Mouse (Mus musculus) liver, embryonic 11.5 days (tissue): ENCODE data around the gene Fuca1. TPM values are rescaled to one million over a fixed set of nuclear protein-coding genes. Genes with fewer than 3 reads are reported as not detected.

Source experiments
- ATAC-seq: fragments of 200-750 bp; cut with Nextera tagmentation; replicated peaks from 2 replicates; pipeline ENCODE4 v1.8.0; 2017; ENCODE audit warnings: moderate number of reproducible peaks, mild to moderate bottlenecking, moderate TSS enrichment, moderate library complexity; ENCODE audit not compliant: low FRiP score
- DNase-seq: peaks from one replicate; pipeline ENCODE4 v3.0.0-alpha.2; 2017; ENCODE audit warnings: low spot score
- H3K27ac ChIP-seq: fragments of 300-500 bp; sonication (generic); 2 replicates; pipeline ENCODE4 v1.5.1; 2014; ENCODE audit warnings: mild to moderate bottlenecking, low read depth, low read length, control low read depth
- H3K27me3 ChIP-seq: fragments of 300-500 bp; sonication (generic); replicated peaks from 2 replicates; pipeline ENCODE4 v1.6.1; 2014; ENCODE audit warnings: low read length, mixed read lengths; ENCODE audit not compliant: control insufficient read depth, insufficient read depth
- H3K36me3 ChIP-seq: fragments of 300-500 bp; sonication (generic); 2 replicates; pipeline ENCODE4 v1.6.1; 2014; ENCODE audit warnings: mild to moderate bottlenecking, low read length, moderate library complexity, mixed read lengths; ENCODE audit not compliant: control insufficient read depth, insufficient read depth
- H3K4me1 ChIP-seq: fragments of 300-500 bp; sonication (generic); replicated peaks from 2 replicates; pipeline ENCODE4 v1.6.1; 2014; ENCODE audit warnings: low read length, mixed read lengths; ENCODE audit not compliant: control insufficient read depth, insufficient read depth
- H3K4me2 ChIP-seq: fragments of 300-500 bp; sonication (generic); 2 replicates; pipeline ENCODE4 v1.6.1; 2014; ENCODE audit warnings: mild to moderate bottlenecking, control low read depth, moderate library complexity
- H3K4me3 ChIP-seq: fragments of 300-500 bp; sonication (generic); 2 replicates; pipeline ENCODE4 v1.5.1; 2014; ENCODE audit warnings: low read depth, low read length, control low read depth
- H3K9ac ChIP-seq: fragments of 300-500 bp; sonication (generic); 2 replicates; pipeline ENCODE4 v1.6.1; 2014; ENCODE audit warnings: low read depth, low read length, control low read depth
- H3K9me3 ChIP-seq: fragments of 300-500 bp; sonication (generic); 2 replicates; pipeline ENCODE4 v1.6.1; 2016; ENCODE audit warnings: low read length, inconsistent platforms, mixed read lengths; ENCODE audit not compliant: control insufficient read depth
- WGBS: fragments of 180-500 bp; shearing (Covaris S2); extraction: QIAGEN DNeasy Blood & Tissue Kit; methylation state at CpG from one replicate; pipeline ENCODE4 v1.1.7; 2014; 5-methylcytosine and 5-hydroxymethylcytosine counted together
- polyA plus RNA-seq: library from polyadenylated mRNA; unstranded; fragments of >200 nt; fragmentation: Nextera tagmentation; extraction: Ambion mirVana; gene quantifications from 2 replicates; pipeline ENCODE4 v1.2.1, GENCODE M21; 2014

Fuca1 gene
- polyA plus RNA-seq, 1 experiment from 2014 or later: 39.6 TPM

DNA sequence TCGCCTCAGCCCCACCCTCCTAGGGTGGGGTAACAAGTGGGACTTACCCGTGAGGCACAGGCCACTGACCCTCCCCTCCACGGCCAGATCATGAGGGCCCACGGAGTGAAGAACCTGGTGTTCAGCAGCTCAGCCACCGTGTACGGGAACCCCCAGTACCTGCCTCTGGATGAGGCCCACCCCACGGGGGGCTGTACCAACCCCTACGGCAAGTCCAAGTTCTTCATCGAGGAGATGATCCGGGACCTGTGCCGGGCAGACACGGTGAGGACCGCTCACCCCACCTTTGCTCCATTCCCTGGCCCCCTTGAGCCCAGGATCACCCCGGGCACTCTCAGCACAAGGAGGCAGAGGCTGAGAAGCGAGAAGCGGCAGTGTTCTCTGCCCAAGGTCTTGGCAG is 45.7 kb downstream of the Fuca1 start:
- Histone ChIP-seq H3K27me3 (no peaks in the 10 kb centered on the region), H3K9me3 (no peaks in the 10 kb centered on the region), H3K36me3 (peaks cover 20% of the 10 kb centered on the region; the same call in 1 of the 2 replicates), H3K4me3 (no peak overlapping the region), H3K4me1 (peaks cover 23% of the 10 kb centered on the region), H3K27ac (no peak overlapping the region), H3K4me2 (no peak overlapping the region), H3K9ac (0 out of 2 replicates have a peak overlapping the region, but pooled peaks have one; percentile 8)
- WGBS: 91% methylated on average over 16 of the region's 16 CpGs
- no peak for ATAC-seq
- no peak for DNase-seq

DNA sequence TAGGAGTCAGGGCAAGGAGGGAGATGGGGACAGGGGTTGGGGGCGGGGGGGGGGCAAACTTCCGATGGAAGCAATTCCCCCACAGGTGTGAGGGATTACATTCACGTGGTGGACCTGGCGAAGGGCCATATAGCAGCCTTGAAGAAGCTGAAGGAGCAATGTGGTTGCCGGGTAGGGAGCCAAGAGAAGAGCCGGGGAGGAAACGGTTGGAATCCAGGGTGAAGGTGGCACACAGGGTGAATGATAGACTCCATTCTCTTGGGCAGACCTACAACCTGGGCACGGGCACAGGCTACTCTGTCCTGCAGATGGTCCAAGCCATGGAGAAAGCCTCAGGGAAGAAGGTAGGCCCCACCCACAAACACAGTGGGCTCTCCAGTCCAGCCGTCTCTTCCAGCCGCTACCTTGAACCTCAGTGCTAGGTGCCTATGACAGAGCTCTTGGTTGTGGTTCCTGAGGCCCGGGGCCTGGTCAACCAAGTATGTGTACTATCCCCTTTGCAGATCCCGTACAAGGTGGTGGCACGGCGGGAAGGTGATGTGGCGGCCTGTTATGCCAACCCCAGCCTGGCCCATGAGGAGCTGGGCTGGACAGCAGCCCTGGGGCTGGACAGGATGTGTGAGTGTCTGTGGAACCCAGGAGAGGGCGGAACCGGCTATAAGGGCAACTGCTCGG is 46.7 kb downstream of the Fuca1 start:
- ATAC-seq: no peak
- Histone ChIP-seq H3K36me3 (peaks cover 17% of the 10 kb centered on the region; the same call in 1 of the 2 replicates), H3K4me3 (no peak overlapping the region), H3K9me3 (no peaks in the 10 kb centered on the region), H3K9ac (no peak overlapping the region), H3K27ac (no peak overlapping the region), H3K27me3 (no peaks in the 10 kb centered on the region), H3K4me1 (peaks cover 29% of the 10 kb centered on the region), H3K4me2 (no peak overlapping the region)
- DNase-seq: no peak
- WGBS: 88% methylated on average over 18 of the region's 18 CpGs

DNA sequence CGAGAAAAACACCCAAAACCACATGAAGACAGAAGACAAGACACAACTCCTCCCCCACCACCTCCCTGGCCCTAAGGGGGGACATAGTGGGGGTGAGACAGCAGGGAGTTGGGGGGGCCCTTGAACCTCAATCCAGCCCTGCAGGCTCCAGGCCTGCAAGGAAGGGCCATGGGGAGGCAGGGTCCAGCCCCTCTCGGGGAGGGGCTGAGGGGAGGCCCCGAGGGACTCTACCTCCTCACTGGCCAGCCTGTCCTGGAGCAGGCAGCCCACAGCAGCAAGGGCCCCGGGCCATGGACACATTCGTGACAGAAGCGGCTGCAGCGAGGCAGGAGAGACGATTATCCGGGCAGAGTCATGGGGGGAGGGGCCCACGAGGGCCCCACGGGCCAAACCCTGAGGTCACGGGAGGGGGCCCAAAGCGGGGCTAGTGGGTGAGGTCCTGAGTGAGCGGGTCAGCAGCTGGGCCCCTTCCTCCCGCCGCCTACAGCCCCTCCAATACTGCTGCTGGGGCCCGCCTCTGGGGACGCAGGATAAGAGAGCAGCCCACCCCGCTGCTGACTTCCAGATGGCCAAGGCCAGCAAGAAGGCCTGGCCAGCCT is 47.8 kb downstream of the Fuca1 start:
- H3K9me3 ChIP-seq: no peaks in the 10 kb centered on the region
- H3K36me3 ChIP-seq: peaks cover 17% of the 10 kb centered on the region; the same call in 1 of the 2 replicates
- ATAC-seq: no peak
- peaks cover 28% of the 10 kb centered on the region for H3K4me1 ChIP-seq
- no peak overlapping the region for H3K27ac ChIP-seq
- no peak overlapping the region for H3K4me2 ChIP-seq
- WGBS: 76% methylated on average over 19 of the region's 19 CpGs
- no peak overlapping the region for H3K4me3 ChIP-seq
- H3K27me3 ChIP-seq: no peaks in the 10 kb centered on the region
- no peak overlapping the region for H3K9ac ChIP-seq
- no peak for DNase-seq

DNA sequence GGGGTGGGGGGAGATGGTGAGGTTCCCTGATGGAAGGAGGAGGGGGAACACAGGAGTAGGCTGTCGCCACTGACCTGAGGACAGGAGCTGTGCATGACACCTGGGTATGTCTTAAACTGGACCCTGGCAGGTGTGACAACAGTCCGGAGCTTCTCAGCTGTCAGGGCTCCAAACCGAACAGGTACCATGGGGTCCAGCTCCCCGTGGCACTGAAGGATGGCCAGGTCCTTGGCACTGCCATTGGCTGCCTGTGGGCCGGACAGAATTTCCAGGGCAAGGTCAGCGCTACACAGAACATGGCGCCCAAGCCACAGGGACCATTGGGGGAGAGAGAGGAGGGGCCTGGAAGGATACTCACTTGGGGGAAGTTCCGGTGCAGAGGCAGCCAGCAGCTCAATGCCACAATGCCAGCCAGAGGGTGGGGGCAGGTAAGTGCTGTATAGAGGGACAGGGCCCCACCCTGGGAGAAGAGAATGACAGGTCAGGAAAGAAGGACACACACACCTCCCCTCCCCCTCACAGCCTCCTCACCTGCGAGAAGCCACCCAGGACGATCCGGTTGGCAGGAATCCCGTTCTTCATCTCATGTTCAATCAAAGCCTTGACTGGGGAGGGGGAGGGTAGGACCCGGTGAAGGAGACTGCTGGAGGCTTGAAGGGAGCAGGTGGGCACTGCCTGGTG is 48.7 kb downstream of the Fuca1 start:
- Histone ChIP-seq H3K27me3 (no peaks in the 10 kb centered on the region), H3K9me3 (no peaks in the 10 kb centered on the region), H3K4me3 (no peak overlapping the region), H3K9ac (no peak overlapping the region), H3K27ac (no peak overlapping the region), H3K4me1 (peaks cover 27% of the 10 kb centered on the region), H3K36me3 (peaks cover 17% of the 10 kb centered on the region; the same call in 1 of the 2 replicates), H3K4me2 (no peak overlapping the region)
- WGBS: 90% methylated on average over 13 of the region's 13 CpGs
- DNase-seq (no peak), ATAC-seq (no peak)

DNA sequence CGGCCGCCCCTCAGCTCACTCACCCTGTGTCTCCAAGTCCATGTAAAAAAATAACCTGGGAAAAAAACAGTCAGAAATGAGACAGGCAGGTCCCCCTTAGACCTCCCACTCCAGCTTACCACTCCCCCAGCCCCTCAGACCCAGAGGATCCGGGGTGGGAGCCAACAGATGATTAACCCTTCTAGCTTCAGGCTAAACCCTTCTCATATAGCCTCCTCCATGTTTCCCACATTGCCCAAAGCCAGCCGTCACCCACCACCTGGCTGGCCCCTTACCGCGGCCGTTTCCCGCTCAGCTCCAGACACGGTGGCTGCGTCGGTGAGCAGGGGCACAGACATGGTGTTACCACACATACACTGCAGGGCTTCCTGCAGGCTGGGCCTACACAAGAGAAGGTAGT is 50.0 kb downstream of the Fuca1 start:
- no peak for ATAC-seq

DNA sequence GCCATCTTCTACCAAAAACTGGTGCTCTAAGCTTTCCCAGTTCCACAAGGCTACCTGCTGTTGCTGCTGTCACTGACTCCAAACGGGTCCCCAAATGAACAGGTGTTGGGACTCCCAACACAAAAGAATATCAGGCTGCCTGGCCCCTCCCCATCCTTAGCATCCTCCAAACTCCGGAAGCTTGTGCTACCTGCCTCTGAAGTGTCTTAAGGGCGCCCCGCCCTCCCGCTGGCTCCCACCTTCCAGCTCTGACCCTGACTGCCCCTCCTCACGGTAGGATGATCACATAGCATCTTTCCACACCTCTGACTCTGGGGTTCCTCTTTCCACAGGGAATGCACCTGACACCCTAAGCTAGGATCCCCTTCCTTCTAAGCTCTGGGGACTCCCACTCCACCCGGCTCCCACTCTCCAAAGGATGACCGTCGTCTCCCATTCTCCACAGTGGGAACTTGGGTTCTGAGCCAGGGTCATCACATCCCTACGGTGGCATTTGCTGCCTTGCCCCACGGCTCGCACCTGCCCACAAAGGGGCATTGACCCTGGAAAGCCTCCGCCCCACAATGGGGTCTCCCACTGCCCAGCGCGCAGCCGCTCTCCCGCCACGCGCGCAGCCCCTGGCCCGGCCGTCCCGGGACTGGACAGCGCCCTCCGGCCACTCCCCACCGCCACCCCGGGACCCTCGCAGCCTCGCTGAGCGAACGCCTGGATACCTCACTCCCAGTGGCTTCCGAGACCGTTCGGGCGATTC is 51.4 kb downstream of the Fuca1 start:
- Histone ChIP-seq H3K9ac (peak overlapping the region; percentile 76), H3K36me3 (peaks cover 32% of the 10 kb centered on the region), H3K9me3 (no peaks in the 10 kb centered on the region), H3K4me2 (peak overlapping the region; percentile 78), H3K27me3 (no peaks in the 10 kb centered on the region), H3K4me1 (peaks cover 18% of the 10 kb centered on the region), H3K27ac (no peak overlapping the region; the same call in 1 of the 2 replicates), H3K4me3 (peak overlapping the region; percentile 83)
- DNase-seq (no peak), ATAC-seq (peak; percentile 30)
- WGBS: under 1% methylated on average over 35 of the region's 35 CpGs

More for the DNA sequence above, 50.0 kb downstream of the Fuca1 start:
- peaks cover 18% of the 10 kb centered on the region for H3K4me1 ChIP-seq
- no peak overlapping the region for H3K9ac ChIP-seq
- no peaks in the 10 kb centered on the region for H3K27me3 ChIP-seq
- WGBS: 89% methylated on average over 11 of the region's 11 CpGs
- no peak overlapping the region for H3K4me3 ChIP-seq
- H3K36me3 ChIP-seq: peaks cover 24% of the 10 kb centered on the region; the same call in 1 of the 2 replicates
- no peaks in the 10 kb centered on the region for H3K9me3 ChIP-seq
- H3K4me2 ChIP-seq: 0 out of 2 replicates have a peak overlapping the region, but pooled peaks have one; percentile 8
- H3K27ac ChIP-seq: no peak overlapping the region
- no peak for DNase-seq

DNA sequence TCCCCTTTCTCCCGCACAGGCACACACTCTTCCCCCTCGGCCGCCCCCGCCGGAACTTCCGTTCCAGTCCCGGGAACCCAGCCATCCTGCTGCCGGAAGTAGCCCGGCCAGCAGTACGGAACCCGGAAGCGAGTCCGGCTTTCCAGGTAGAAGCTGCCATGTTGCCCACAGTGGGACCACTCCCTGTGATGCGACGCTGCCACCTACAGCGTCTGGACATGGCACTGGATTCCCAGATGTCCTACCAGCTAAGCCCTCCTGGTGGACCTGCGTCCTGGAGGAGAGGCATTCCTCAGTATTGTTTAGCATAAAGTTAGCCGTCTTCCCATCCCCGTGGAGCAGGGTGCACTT is 52.0 kb downstream of the Fuca1 start, which contains the start of gene Lypla2:
TSS of gene Lypla2 (minus strand) at position 71 of the 351 bp plus-strand sequence.
- Histone ChIP-seq H3K4me3 (peak within 1 kb of the TSS; percentile 83), H3K36me3 (peaks cover 32% of the 10 kb centered on the region), H3K4me1 (peaks cover 18% of the 10 kb centered on the region), H3K4me2 (peak within 1 kb of the TSS; percentile 78), H3K27me3 (no peaks in the 10 kb centered on the region), H3K9ac (peak within 1 kb of the TSS; percentile 76), H3K9me3 (no peaks in the 10 kb centered on the region), H3K27ac (no peak within 1 kb of the TSS; the same call in 1 of the 2 replicates)
- ATAC-seq: peak; percentile 77
- WGBS: 2% methylated on average over 19 of the region's 19 CpGs
- DNase-seq: peak; percentile 82
